Mouse (Mus musculus): ENCODE measurements around the gene Wfikkn2.
"Not testable (repeated sequence)": the region's sequence is repeated elsewhere in the genome, so short reads cannot be mapped to it uniquely, and the experiment has no call there.

Gene Wfikkn2

DNA sequence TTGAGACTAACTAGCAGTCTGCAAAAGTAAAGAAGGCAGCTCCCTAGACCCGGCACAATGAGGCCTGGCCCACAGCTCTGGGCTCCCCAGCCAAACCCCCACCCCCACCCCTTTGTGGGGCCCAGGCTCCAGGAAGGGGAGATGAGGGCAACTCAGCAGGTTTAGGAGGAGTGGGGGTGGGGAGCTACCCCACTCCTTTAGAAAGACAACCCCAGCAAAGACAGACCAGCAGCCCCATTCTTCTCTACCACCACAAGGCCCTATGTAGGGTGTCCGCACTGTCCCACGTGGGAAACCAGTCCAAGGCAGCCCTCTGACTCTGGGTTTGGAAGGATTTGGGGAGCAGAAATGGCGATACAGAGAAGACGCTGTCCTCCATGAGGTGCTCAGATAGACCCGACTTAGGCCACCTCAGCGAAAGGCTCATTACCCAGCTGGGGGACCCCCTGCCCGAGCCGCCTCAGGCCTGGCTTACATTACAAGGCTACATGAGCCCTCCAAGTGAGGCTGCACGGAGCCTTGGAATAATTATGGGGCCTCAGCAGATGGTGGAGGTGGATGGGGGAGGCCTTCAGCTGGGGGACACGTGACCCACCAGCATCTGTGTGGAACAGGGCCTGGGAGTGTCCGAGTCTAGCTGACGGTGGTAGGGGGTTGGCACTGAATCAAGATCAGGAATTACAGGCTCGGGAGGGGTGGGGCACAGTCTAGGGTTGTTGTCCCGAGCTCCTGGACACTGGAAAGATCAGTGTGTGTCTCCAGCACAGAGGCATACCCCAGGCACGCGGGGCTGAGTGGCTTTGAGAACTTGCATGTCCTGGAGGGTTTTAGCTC lies at the start of gene Wfikkn2:
Wfikkn2 (minus strand) TSS at position 51 of the 834 bp plus-strand sequence.
- peak; percentile 30 to 39 for DNase-seq

DNA sequence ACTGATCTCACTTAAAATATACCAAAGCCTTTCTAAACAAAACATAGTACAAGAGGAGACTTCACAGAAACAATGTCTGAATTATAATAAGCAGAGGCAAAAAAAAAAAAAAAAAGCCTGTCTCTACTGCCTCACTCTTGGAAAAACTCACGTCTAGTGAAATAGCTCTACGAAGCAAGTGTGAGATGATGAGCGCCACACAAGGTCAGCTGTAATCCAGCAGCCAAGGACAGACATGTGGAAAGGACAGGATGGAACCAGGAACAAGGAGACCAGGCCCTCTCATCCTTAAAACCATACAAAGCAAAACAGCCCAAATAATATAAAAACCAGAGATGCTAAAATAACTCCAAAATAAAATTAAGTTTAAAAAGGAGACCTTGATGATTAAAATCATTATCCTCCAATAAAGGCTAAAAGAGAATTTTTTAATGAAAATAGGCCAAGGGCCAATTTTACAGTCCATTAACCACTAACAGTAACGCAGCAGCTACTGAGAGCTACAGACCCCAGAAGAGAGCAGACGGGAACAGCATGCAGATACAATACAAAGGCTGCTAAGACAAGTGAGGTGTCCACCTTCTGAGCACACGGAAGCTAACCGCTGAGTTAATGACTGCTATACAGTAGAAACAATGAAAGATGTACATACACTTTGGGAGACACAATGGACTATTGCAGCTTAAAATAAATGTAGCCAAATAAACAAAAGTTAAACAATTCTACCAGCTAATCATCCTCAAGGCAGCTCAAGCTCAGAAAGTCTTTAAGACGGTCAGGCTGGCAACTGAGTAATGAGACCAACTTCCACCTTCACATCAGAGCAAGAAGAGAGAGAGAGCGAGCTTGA lies 49.4 kb upstream of the Wfikkn2 start:
- no peak for DNase-seq

DNA sequence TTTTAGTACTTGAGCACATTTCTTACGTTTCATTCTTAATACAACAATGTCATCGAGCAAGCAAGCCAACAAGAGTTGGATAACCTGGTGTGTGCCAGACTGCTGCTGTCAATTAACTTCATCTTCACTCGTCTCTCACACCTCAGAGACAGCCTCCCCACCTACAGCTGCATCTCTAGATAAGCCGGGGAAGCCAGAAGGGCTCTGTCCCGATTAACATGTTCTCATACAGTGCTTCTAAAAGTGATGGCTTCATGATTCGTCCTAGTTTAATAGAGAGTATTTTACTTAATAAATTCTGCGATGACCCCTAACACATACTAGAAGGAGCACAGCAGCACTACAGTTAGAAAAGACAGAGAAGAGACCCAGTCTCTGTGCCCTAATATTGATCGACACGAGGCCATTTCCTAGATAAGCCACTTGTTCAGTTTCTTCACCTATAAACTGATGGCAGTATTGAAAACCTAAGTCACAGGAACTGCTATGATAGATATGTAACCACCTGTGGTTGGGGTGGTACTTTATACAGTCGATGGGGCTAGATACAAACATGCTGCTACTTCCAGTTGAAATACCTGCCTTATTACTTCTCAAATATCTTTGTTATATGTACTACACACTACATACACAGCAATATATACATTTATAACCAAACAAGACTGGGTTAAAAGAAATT lies 44.4 kb upstream of the Wfikkn2 start:
- no peak for DNase-seq

DNA sequence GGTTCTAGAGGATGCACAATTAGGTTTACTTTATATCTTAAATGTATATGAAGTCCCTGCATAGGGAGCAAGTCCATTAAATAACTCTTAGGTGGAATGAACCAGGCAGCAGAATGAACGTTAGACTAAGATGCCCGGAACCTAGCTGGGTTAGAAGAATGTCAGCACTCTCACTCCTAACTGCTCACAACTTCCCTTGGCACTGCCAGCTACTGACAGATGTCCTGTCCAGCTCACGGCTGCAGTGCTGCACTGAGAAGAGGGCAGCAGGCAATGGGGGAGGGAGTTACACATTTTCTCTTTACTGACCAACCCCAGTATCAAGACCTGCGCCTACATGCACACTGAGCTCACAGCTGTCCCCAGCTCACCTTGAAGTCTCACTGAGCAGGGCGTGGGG lies 41.3 kb upstream of the Wfikkn2 start:
- DNase-seq: no peak

DNA sequence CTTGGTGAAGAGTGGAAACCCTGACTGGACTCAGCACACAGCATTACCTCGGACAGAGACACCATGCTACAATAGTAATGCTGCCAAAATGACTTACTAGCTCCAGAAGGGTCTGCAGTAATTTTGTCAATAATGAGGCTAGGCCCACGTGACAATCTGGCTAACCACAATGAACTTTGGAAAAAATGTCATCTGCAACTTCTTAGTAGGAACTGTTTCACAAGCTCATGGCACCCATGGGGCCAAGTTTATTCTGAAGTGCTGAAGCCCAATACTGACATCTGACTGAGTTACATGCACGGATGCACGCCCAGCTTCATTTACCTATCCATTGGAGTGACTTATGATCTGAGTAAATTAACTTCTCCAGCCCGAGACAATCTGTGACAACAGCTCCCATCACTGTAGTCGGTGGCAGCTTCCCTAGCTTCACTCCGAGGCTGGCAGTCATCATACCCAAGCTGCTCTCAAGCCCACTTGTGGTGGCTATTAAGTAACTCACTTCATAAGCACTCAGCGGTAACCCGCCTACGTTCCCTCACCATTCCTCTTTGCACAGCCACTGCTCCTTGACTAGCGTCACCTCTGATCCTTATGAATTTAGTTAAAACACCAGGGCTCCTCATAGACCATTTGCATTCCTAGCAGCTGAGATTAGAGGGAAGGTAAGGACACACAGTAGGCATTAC lies 40.2 kb upstream of the Wfikkn2 start:
- no peak for DNase-seq

DNA sequence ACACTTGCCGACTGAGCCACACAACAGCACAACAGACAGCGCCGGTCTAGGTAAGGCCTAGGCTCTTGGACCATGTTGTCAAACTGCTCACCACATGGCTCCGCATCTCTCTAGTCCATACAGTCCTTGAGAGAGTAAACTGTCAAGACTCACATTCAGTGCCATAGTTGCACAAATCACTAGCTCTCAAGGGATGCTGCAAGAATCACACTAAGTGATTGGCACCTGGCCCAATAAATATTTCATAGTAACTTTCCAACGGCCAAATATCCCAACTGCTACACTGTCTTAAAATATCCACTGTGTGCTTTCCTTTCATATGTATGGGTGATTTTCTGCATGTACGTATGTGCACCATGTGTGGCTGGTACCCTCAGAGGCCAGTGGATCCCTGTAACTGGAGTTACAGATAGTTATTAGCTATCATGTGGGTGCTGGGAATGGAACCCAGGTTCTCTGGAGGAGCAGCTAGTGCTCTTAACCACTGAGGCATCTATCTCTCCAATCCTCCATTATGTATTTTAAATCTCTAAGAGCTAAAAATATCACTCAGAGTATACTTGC lies 37.8 kb upstream of the Wfikkn2 start:
- DNase-seq: no peak

DNA sequence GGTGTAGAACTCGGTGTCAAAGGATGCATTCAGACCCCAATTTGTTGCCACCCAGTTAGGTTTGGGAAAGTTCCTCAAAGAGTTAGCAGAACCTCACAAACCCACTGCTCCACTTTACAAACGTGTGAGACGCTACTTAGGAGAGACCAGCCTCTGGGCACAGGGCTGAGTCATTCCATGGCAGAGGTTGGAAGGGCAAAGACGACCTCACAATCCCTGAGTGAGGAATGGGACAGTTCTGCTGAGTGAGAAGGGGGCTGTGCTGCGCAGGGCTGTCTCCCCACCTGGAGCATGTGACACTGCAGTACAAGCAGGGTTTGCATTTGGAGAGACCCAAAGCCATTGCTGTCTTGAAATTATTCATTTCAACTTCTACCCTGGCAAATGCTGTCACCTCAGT lies 36.5 kb upstream of the Wfikkn2 start:
- DNase-seq: no peak

DNA sequence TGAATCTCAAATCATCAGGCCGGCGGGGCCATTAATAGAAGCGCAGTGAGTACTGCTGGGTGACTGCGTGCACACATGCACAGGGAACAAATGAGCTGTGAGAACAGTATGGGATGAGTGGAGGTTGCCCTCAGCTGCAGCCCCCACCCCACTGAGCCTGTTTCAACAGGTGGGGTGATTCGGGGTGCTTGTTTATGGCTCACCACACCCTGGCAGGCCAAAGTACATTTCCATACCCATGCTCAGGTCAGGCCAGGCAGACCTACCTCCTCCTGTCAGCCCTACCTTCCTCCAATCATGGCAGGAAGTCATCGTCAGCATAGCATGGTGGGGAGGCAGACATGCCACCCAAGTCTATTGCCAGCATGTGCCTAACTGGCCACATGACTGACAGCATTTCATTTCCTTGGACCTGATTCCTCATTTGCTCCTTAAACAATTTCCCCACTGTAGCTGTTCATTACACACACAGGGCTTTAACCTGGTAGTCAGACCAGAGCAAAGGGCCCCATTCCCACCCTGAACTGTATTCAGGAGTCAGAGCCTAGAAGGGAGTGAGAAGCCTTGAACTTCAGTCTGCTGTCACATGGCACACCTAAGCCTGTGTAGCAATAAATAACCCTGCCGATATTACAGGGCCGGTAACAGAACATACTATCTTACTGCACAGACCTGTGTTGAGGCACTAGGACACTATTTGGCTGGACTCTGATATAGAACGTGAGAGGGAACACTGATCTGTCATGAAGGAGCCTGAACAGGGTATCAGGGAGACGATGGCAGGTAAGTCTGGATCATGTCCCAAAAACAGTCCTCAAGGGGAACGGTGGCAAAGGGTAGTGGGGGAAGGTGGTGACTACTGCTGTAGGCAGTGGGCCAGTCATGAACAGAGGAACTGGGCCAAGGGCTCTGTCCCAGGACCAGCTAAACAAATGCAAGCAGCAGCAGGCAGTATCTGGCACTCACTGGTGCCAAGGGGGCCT lies 35.7 kb upstream of the Wfikkn2 start, which contains the start of gene Gm21885:
Gm21885 (plus strand) TSS at position 675 of the 983 bp plus-strand sequence.
- peak; percentile 22 to 45 for DNase-seq

DNA sequence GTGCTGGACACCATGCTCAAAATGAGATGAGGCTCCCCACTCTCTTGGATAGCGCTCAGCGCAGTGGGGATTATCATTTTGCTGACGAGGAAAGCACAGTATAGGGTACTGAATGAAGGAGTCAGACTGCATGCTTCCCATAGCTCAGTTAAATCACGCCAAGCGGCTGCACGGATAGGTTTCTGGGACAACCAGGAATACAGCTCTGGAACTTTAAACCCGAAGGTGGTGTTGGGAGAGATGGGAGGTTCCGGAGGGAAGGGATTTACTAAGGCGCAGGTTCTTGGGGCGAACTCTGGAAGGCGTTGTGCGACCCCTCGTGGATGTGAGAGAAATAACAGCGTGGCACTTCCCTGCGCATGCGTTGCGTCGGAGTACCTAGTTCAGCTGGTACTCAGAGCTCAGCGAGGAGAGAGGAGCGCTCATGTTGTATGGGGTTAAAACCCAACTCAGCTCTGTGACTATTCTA lies 31.1 kb upstream of the Wfikkn2 start:
- peak; percentile 93 to 94 for DNase-seq

DNA sequence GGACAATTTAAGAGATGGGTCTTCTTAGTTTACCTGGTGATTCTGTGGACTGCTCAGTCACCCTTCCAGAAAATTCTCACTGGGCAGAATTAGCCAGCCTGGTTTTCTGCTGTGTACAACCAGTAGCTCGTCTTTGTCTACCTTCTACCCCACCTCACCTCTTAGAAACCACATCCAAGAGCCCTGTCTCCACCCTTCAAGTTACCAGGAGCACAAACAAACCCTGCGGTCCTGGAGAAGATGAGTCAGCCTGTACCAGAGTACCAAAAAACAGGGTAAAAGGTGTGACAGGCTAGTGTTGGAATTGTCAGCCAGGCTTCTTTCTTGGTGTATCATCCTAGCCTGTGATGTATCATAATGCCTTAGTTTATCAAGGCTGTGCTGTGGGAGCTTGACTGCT lies 29.9 kb upstream of the Wfikkn2 start:
- DNase-seq: no peak

DNA sequence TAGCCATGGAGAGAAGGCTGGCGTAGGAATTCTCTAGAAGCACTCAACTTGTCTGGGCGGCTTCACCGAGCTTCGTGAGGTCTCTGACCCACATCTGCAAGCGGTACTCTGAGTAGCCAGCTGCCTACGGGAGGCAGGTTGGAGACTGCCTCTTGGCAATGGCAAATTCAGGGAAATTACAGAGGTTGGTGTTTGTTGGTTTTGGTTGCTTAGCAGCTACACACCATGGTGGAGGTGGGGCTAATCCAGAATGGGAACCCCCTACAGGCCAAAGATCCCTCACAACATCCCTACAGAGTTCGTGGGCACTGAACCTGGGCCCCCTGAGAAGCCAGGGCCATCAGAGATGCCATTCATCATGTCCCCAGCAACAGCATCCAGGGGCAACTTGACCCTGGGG lies 29.4 kb upstream of the Wfikkn2 start:
- DNase-seq: no peak

DNA sequence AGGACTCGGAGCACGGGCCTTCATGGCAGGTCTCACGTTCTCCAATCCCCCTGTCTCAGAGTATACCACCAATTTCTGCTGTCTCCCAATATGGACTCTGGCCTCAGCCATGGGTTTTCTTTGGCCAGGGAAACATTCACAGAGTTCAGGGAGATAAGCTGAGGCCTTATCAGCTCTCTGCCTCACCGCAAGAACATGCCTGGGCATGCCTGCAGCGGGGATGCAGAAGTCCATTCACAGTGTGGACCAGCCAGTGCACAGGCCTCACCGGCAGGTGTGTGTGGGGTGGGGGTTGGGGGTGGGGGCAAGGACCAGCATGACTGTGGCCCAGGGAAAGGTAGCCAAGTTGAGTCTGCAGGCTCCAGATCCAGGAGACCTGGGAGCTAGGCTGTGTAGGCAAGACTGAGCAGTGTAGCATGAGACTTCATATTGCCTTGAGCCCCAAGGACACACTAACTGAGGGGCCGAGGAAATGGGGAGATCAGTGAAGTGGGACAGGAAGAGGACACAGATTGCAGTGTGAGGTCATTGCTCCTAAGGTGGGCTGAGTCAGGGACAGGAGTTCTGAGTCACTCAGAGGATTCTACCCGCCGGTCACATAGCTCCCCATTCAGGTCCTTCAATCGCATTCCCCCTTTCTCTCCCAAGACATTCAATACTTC lies 28.5 kb upstream of the Wfikkn2 start:
- DNase-seq: no peak

DNA sequence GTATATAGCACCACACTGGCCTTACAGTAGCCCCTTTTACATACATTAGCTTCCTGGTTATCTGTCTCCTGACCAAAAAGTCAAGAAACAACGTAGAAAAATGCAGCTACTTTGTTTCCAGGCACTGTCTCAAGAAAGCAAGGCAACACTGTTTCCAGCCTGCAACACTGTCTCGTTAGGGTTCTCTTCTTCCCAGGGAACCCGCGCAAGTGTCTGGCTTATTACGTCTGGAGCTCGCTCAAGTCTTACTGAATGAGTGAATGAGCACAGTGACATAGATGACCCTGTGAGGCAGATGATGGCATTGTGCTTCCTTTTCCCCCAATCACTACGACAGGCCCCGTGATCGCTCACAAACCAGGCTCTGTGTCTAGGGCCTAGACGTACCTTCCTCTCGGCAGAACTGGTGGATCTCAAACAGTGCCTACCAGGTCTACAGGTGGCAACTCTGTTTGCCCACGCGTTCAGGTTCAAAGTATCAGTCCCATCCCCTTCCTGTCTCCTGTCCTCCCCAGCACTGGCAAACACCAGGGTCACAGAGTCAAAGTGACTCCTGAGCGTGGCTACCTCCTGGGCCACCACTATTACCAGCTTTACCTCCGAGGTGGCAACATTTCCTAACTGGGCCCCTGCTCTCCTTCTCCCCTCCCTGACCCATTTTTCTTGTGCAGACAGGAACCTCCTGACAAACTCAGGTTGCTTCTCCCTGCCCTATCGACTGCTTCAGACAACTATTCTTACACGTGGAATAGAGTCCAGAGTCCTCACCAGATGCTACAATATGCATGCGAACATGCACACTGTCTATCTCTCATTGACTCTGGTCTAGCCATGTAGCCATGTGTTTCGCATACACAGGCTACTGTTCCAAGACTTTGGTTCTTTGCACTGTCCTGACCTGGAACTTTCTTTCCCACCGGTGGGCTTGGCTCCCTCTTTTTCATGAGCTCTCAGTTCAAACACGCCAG lies 27.4 kb upstream of the Wfikkn2 start:
- no peak for DNase-seq

DNA sequence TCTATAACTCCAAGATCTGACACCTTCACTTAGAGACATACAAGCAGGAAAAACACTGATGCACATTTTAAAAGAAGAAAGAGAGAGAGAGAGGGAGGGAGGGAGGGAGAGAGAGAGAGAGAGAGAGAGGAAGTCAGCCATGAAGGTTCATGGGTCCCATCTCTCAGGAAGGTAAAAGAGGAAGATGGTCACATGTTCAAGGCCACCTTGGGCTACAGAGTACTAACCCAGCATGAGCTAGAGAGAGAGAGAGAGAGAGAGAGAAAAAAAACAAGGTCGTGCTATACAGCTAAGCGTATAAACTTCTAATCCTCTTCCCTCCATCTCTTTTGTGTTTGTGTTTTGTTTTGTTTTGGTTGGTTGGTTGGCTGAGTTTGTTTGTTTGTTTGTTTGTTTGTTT lies 25.2 kb upstream of the Wfikkn2 start:
- no peak for DNase-seq

DNA sequence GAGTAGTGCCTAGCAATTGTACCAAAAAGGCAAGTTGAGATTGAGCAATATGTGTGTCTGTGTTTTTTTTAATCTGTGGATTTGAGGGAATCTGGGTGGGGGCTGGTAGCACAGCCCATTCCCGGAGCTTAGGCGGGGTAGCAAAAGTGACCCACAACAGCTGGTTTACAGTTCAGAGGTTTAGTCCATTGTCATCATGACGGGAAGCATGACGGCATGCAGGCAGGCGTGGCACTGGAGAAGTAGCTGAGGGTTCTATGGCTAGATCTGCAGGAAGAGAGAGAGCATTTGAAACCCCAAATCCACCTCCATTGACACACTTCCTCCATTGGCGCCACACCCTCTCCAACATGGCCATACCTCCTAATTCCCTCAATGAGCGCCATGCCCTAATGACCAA lies 24.1 kb upstream of the Wfikkn2 start:
- no peak for DNase-seq

DNA sequence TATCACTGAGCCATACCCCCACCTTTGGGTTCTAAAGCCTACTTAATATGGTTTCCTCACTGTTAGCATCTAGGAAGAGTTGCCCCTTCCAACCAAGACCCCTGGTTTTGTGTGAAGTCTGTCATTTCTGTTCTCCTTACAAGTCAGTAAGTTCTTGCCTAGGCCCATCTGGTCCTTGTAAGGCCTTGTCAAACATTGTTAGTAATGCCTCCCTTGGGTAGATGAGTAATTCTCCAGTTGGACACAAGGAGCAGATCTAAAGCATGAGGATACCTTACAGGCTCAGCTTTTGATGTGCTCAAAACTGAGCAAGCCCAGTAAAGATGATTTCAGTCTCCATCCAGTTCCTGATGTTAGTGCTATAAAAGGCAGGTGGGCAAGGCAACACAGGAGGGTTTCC lies 23.0 kb upstream of the Wfikkn2 start:
- no peak for DNase-seq

DNA sequence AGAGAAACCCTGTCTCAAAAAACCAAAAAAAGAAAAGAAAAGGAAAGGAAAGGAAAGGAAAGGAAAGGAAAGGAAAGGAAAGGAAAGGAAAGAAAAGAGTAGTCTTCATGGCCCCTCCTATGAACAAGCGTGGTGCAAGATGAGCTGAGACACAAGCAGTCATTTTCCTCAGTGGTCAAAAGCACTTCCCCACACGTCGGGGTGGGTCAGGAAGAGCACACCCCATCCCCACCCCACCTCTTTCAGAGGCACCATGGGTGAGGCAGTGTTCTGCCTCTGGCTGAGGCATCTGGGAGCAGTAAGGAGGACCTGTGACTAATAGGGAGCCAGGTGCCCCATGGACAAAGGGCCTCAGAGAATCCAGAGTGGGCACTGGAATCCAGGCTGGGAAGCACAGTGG lies 20.4 kb upstream of the Wfikkn2 start:
- DNase-seq: not testable (repeated sequence)

DNA sequence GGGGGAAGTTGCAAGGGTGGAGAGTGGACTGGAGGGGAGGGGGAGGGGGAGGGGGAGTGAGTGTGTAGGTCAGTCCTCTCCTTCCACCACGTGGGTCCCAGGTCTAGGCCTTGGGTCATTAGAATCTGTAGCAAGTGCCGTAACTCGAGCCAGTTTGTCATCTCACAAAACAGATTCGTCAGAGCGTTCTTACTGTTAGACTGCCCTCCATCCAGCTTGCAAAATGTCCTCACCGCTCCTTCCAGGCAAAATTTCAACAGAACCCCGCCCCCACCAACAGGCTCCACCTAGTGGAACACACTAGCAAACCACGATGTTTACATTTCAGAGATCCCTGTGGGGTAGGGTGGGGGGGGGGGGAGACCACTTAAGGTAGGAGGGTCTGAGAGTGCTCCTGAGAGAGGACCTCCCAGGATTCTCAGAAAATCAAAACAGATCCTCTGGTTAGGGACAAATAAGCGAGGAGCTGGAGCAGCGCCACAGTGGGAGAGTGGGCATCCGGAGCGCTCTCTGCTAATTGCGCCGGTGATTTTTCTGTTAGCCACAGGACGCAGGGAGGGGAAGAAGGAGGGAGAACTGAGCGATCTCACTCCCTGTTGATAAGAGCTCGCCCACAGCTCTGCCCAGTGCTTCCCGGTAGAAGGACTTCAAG lies 19.5 kb upstream of the Wfikkn2 start:
- DNase-seq: peak; percentile 77 to 81
